Mouse (Mus musculus) brain, embryonic 14.5 days (tissue): ENCODE results near the gene Clic3.

Source experiments
- CTCF ChIP-seq: fragments of 200-500 bp; IDR thresholded peaks from 2 replicates; pipeline ENCODE4 v1.5.1; 2012; ENCODE audit warnings: inconsistent platforms, mild to moderate bottlenecking, moderate library complexity, borderline replicate concordance; ENCODE audit not compliant: insufficient read depth, insufficient read length; ENCODE audit errors: extremely low read depth
- POLR2A ChIP-seq: fragments of 200-500 bp; IDR thresholded peaks from 2 replicates; pipeline ENCODE4 v1.6.1; 2012; ENCODE audit warnings: mild to moderate bottlenecking, inconsistent platforms, borderline replicate concordance; ENCODE audit not compliant: poor library complexity, insufficient read depth, insufficient read length, severe bottlenecking; ENCODE audit errors: extremely low read depth

DNA sequence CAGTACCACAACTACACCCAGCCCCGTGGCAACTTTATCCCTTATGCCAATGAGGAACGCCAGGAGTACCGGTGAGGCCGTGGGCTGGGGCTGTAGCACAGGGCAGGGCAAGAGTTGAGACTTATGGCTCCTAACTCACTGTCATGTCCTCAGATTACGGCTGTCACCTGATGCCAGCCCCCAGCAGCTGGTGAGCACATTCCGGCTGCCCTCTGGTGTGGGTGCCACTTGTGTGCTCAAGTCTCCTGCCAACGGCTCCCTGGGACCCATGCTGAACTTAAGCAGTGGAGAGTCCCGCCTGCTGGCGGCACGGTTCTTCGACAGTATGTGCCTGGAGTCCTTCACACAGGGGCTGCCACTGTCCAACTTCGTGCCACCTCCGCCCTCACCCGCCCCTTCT, 14.0 kb upstream of the Clic3 start:
- TF ChIP-seq CTCF, result no peak
- TF ChIP-seq POLR2A, result no peak
